Mouse (Mus musculus): ENCODE results near the gene Lyl1.

The Lyl1 gene

DNA sequence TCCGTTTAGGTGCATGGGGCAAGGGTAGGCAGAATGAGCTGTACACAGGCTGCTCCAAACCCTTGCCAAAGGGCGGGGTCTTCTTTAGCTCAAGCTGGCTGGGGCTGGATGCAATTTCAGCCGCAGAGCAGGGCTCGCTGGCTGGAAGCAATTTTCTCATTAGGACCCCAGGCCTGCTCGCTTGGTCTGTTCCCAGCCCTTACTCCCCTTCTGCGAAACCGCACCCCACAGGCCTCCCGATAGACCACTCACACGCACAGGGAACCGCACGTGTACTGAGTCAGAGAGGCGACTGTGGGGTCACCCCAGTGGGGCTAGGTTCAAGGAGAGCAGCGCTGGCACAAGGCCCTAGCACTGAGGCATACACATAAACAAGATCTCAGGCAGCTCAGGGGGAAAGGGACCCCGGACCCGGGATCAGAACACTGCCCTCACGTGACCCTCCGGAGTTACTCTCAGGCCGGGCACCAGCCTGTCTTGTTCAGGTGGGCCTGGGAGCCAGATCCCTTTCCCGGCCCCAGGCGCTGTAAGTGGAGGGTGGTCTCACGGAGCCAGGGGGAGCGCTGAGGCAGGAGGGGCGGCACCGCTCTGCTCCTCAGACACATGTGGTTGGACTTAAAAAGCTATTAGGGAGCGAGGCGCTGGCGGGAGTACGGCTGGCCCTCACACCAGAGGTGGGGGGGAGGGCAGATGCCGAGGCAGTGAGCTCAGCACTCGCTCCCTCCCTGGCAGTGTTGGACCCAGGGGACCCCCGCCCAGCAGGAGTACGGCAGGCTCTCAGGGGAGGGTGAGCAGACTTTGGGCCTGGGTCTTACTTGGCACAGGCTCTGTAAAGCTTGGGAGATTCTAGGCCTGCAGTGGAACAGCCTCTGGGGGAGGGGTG lies 41.2 kb downstream of the Lyl1 start:
- DNase-seq (ENCODE audit: low spot score in 2 of 2): no peak

DNA sequence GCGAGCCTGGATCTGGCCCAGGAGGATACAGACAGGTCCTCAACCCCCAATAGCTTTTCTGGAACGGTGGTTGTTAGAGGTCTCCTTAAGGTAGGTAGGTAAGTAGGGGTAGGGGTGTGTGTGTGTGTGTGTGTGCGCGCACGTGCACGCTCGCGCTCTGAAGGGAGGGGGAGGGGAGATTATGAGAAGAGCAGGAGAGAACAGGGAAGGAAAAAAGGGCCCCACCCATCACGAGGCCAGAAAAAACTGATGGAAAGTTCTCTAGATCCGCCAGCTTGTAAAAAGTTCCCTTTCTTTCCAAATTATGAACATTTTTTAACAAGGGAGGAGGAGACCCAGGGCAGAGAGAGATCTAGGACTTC lies 41.8 kb downstream of the Lyl1 start:
- no peak for DNase-seq (ENCODE audit: low spot score in 2 of 2)

DNA sequence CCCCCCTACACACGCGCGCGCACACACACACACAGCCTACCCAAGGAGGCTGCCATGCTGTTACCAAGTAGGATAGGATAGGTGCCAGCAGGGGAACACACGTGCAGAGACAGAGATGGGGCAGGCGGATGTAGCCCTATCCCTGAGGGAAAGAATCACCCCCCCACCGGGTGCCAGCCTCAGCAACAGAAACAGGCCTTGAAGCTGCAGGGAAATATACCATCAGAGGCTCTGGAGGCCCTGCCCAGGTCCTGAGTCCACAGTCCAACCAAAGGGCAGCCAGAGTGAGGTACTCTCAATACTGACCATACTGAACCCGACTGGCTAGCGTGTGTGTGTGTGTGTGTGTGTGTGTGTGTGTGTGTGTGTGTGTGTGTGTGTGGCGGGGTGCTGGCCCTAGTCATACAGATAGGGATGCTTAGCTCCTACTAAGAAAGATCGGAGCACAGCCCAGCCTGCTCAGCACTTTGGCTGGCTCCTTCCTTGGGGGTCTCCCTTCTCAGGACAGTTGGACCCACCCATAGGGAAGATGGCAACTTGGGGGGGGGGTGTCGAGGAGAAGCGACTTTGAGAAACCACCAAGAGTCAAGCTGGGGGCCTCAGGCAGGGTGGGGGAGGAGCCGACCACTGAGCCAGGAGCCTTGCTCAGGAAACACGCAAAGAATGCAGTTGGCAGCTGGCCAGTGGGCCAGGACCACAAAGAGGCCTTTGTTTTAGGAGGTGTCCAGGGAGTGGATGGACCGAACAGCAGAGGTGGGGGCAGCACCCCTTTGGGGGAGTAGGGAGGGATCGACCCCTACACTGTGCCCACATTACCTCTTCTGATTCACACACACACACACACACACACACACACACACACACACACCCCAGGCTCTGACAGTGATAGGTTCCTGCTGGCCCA lies 42.5 kb downstream of the Lyl1 start:
- DNase-seq (ENCODE audit: low spot score in 2 of 2): no peak

DNA sequence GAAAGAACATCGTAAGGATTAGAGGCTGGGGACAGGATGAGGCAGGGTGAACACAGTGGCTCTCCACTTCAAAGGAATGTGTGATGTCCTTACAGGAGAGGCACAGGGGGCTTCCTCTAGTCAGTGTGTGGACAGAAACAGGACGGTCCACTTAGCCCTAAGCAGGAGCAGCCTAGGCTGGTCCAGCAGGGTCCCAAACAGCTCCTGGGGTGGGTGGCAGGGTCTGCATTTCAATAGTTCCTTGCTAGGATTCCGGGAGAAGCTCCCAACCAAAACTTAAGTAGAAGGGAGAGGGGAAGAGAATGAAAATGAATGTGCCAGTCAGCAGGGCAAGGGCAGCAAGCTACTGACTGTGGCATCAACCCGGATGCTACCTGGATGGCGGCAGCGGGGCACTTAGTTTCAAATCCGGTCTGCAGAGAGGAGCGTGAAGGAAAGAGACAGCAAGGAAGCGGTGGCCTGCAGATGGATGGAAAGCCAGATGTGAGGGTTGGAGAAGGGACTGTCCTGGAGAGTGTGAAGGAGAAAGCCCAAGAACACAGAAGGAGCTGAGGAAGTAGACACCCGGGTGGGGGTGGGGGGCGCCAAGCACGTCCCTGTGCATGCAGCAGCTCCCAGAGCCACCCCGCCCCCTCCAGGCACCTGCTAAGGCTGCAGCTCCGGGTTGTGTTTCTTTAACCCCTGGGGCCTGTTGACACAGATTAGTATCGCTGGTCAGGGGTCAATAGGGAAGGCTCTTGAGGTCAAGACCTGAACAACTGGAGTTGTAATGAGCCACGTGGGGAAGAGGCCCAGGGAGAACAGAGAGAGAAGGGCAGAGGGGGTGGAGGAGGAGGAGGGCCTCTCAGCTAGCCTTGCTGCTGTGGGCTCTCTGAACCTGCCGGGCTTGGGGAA lies 44.0 kb downstream of the Lyl1 start:
- peak; percentile 19 to 50 for DNase-seq (ENCODE audit: low spot score in 2 of 2)

DNA sequence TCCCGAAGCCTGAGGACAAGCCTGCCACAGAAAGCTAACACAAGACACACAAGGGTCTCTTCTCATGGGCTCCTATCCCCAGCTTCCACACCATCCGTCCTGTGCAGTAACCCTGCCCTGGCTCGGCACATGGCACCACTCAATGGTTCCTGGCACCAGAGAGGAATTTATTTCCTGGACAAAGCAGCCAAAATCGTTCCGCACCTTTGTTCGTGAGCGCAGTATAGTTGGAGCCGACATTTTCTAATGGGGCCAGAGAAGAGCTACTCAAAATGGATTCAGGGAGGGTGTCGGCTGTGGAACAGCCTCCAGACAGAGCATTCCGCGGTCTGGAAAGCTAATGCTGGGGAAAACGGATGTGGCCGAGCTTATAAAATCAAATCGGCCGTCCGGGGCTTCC lies 48.3 kb downstream of the Lyl1 start:
- DNase-seq (ENCODE audit: low spot score in 2 of 2): no peak

DNA sequence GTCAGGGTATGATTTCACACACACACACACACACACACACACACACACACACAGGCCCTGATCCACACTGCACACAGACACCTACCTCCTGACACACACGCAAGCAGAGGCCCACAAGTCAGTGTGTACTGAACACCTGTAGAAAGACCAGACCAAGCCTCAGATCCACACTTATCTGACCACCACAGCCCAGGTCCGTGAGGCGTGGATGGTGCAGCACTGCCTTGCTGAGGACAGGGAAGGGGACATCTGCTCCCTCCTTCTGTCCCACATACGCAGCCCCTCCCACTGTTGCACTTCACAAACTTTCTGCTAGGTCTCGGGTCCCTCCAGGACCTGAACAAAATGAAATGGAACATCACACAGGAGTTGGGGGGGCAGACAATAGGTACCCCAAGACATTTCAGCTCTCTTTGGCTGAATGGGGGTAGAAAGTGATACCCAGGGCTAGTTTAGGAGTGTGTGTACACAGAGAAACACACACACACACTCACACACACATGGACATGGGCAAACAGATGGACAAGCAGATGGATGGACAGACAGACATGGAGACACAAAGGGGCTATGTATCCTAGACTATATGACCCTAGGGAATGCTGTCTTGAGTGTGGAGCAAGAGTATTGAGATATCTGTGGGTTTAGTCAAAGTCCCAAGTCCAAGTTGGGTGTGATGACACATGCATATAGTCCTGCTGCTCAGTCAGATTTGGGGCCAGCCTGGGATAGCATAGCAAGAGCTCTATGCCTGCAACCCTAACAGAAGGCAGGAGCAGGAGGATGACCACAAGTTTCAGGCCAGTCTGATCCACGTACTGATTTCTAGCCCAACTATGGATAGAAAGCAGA lies 51.7 kb downstream of the Lyl1 start:
- DNase-seq (ENCODE audit: low spot score in 2 of 2): no peak
